Comparison of ENCODE assay signal across 8 mouse cellular contexts in the genomic region with DNA sequence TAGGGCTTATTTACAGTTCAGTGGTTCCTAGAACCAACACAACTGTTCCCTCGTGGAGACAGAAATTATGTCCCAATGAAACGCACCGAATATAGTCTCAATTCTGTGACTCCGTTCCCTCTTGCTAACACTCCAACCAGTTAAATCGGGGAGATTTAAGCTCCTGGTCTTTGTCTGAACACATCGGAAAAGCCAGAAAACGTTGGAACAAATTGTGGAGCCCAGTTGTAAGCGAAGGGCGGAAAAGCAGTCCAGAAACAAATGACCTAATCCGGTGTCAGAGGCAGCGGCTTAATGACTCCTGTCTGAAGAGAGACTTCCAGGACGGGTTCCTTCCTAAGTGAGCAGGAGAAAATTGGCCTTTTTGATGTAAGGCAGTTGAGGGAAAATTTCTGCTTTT.
A peak's percentile ranks its signal among the peaks of the same experiment; 100 is the strongest.
DNase-seq lines count a peak whose midpoint lies in the region; ATAC-seq and TF ChIP-seq lines count a peak whose summit lies in the region.

No protein-coding gene starts in this region.

- TF ChIP-seq POLR2A in cerebellum, adult 2 months (IDR thresholded peaks at IDR 0.05; ENCODE audit: borderline replicate concordance, insufficient read depth, low read length), result no peak

- DNase-seq in heart, postnatal 25 days (ENCODE audit: low spot score), result no peak
- DNase-seq in skeletal muscle tissue, adult 2 months (ENCODE audit: low read depth, low spot score), result peak; percentile 38
- no peak for DNase-seq in cerebellum, adult 2 months
- no peak for DNase-seq in thymus, postnatal 10 days (ENCODE audit: low spot score in 2 of 2)
- DNase-seq in thymus, postnatal 36 days, result no peak

- no peak for ATAC-seq in heart, embryonic 11.5 days (replicated peaks; ENCODE audit: insufficient number of reproducible peaks, low FRiP score, low TSS enrichment)
- ATAC-seq in hindbrain, embryonic 13.5 days (ENCODE audit: low FRiP score), result no peak
- ATAC-seq in liver, embryonic 15.5 days (ENCODE audit: insufficient read depth), result no peak

- H3K27me3 ChIP-seq in heart, embryonic 11.5 days (ENCODE audit: control insufficient read depth, insufficient read depth, low read length), result no peaks in the 10 kb centered on the region
- H3K27me3 ChIP-seq in hindbrain, embryonic 13.5 days, result no peaks in the 10 kb centered on the region
- H3K27me3 ChIP-seq in liver, embryonic 15.5 days, result 0 out of 2 replicates have a peak, but pooled peaks cover 2% of the 10 kb centered on the region
- no peaks in the 10 kb centered on the region for H3K27me3 ChIP-seq in cerebellum, adult 2 months (ENCODE audit: control insufficient read depth, insufficient read depth, low read length)

- peak overlapping the region; percentile 52; the same call in 1 of the 2 replicates for H3K9ac ChIP-seq in heart, embryonic 11.5 days (ENCODE audit: low read depth, low read length)
- H3K9ac ChIP-seq in hindbrain, embryonic 13.5 days, result peak overlapping the region; percentile 30; the same call in 1 of the 2 replicates
- no peak overlapping the region for H3K9ac ChIP-seq in liver, embryonic 15.5 days

- 18% methylated on average over 12 of the region's 12 CpGs for WGBS in heart, embryonic 11.5 days (ENCODE audit: insufficient replicate concordance)
- WGBS in hindbrain, embryonic 13.5 days, result 16% methylated on average over 12 of the region's 12 CpGs
- WGBS in liver, embryonic 15.5 days (ENCODE audit: insufficient replicate concordance), result 28% methylated on average over 12 of the region's 12 CpGs
- WGBS in cerebellum, adult 2 months, result 14% methylated on average over 12 of the region's 12 CpGs

- peak overlapping the region; percentile 27 for H3K4me3 ChIP-seq in heart, embryonic 11.5 days (ENCODE audit: low read depth, low read length)
- H3K4me3 ChIP-seq in hindbrain, embryonic 13.5 days, result peak overlapping the region; percentile 30
- H3K4me3 ChIP-seq in liver, embryonic 15.5 days (replicated peaks), result peak overlapping the region; percentile 12; the same call in 1 of the 2 replicates
- no peak overlapping the region for H3K4me3 ChIP-seq in cerebellum, adult 2 months (replicated peaks; ENCODE audit: insufficient read depth, low read depth, low read length)

- H3K4me1 ChIP-seq in heart, embryonic 11.5 days (ENCODE audit: control insufficient read depth, insufficient read depth, low read length), result peaks cover 14% of the 10 kb centered on the region
- H3K4me1 ChIP-seq in hindbrain, embryonic 13.5 days (replicated peaks), result peaks cover 19% of the 10 kb centered on the region; the same call in 1 of the 2 replicates
- H3K4me1 ChIP-seq in liver, embryonic 15.5 days (replicated peaks), result peaks cover 11% of the 10 kb centered on the region; the same call in 1 of the 2 replicates
- H3K4me1 ChIP-seq in cerebellum, adult 2 months (ENCODE audit: control insufficient read depth, insufficient read depth, low read length), result no peaks in the 10 kb centered on the region

- intact Hi-C loops in heart, postnatal 25 days (cut with DNase I), result loop anchor here (5.0 kb wide), 2 partner anchors 45 to 75 kb away; no protein-coding TSS in a partner anchor

- H3K36me3 ChIP-seq in heart, embryonic 11.5 days (ENCODE audit: control insufficient read depth, insufficient read depth, low read length), result no peaks in the 10 kb centered on the region
- H3K36me3 ChIP-seq in hindbrain, embryonic 13.5 days, result no peaks in the 10 kb centered on the region
- no peaks in the 10 kb centered on the region for H3K36me3 ChIP-seq in liver, embryonic 15.5 days (replicated peaks)

- no peak for TF ChIP-seq CTCF in cerebellum, adult 2 months (IDR thresholded peaks at IDR 0.05; ENCODE audit: borderline replicate concordance, insufficient read depth, low read depth, low read length)

- H3K4me2 ChIP-seq in heart, embryonic 11.5 days, result peak overlapping the region; percentile 61
- peak overlapping the region; percentile 47 for H3K4me2 ChIP-seq in hindbrain, embryonic 13.5 days
- peak overlapping the region; percentile 39 for H3K4me2 ChIP-seq in liver, embryonic 15.5 days

- H3K9me3 ChIP-seq in heart, embryonic 11.5 days (replicated peaks; ENCODE audit: control insufficient read depth, low read length), result no peaks in the 10 kb centered on the region; the same call in 1 of the 2 replicates
- no peaks in the 10 kb centered on the region for H3K9me3 ChIP-seq in hindbrain, embryonic 13.5 days
- H3K9me3 ChIP-seq in liver, embryonic 15.5 days (replicated peaks), result no peaks in the 10 kb centered on the region

- no peak overlapping the region for H3K27ac ChIP-seq in heart, embryonic 11.5 days (ENCODE audit: low read depth, low read length)
- peak overlapping the region; percentile 24; the same call in 1 of the 2 replicates for H3K27ac ChIP-seq in hindbrain, embryonic 13.5 days
- no peak overlapping the region for H3K27ac ChIP-seq in liver, embryonic 15.5 days (replicated peaks)
- H3K27ac ChIP-seq in cerebellum, adult 2 months (ENCODE audit: insufficient read depth, low read length), result no peak overlapping the region
